Mouse (Mus musculus) ES-E14 (cell line): ENCODE measurements around the gene Gm21915. TPM values are rescaled to one million over a fixed set of nuclear protein-coding genes. Genes with fewer than 3 reads are reported as not detected.

Source experiments
- DNase-seq: peaks from one replicate; pipeline ENCODE4 v3.0.0-alpha.2; 2013; ENCODE audit warnings: low read depth, low spot score
- H3K27ac ChIP-seq: 2 replicates; pipeline ENCODE4 v1.5.1; 2012; ENCODE audit warnings: low read depth, mild to moderate bottlenecking, low read length, moderate library complexity, mixed read lengths; ENCODE audit not compliant: poor library complexity, insufficient read depth, severe bottlenecking
- H3K36me3 ChIP-seq: 2 replicates; pipeline ENCODE4 v1.6.1; 2012; ENCODE audit warnings: mild to moderate bottlenecking, low read length, moderate library complexity, mixed read lengths; ENCODE audit not compliant: control insufficient read depth, poor library complexity, insufficient read depth, severe bottlenecking
- H3K4me1 ChIP-seq, 2 experiments: fragments of 150-350 bp in 1 of 2; sonication (generic) in 1 of 2; 2 replicates each; pipeline ENCODE4 v1.6.1; 2012; ENCODE audit warnings: low read length in 2 of 2, mild to moderate bottlenecking in 1 of 2, mixed read lengths in 1 of 2; ENCODE audit not compliant: control insufficient read depth in 2 of 2, insufficient read depth in 2 of 2, poor library complexity in 1 of 2
- H3K4me3 ChIP-seq, 2 experiments: fragments of 150-350 bp in 1 of 2; sonication (generic) in 1 of 2; 2 replicates each; pipeline ENCODE4 v1.5.1; 2012; ENCODE audit warnings: low read length in 2 of 2, low read depth in 1 of 2, mild to moderate bottlenecking in 1 of 2, mixed read lengths in 1 of 2; ENCODE audit not compliant: insufficient read depth in 1 of 2, poor library complexity in 1 of 2, severe bottlenecking in 1 of 2
- H3K9ac ChIP-seq: 2 replicates; pipeline ENCODE4 v1.6.1; 2012; ENCODE audit warnings: low read depth, mild to moderate bottlenecking, low read length, mixed read lengths; ENCODE audit not compliant: poor library complexity, insufficient read depth, severe bottlenecking
- H3K9me3 ChIP-seq: fragments of 150-350 bp; sonication (generic); 2 replicates; pipeline ENCODE4 v1.6.1; 2012; ENCODE audit warnings: low read depth, mild to moderate bottlenecking, low read length; ENCODE audit not compliant: control insufficient read depth, insufficient read depth
- CHD2 ChIP-seq: IDR thresholded peaks from 2 replicates; pipeline ENCODE4 v1.6.1; 2014; ENCODE audit warnings: mild to moderate bottlenecking, low read depth, low read length, inconsistent platforms
- HCFC1 ChIP-seq: IDR thresholded peaks from 2 replicates; pipeline ENCODE4 v1.6.1; 2012; ENCODE audit warnings: low read length, inconsistent platforms, borderline replicate concordance; ENCODE audit not compliant: insufficient read depth
- MAFK ChIP-seq: IDR thresholded peaks from 2 replicates; pipeline ENCODE4 v1.6.1; 2014; ENCODE audit warnings: mild to moderate bottlenecking, low read depth, low read length, inconsistent platforms; ENCODE audit not compliant: insufficient read depth
- ZC3H11A ChIP-seq: IDR thresholded peaks from 2 replicates; pipeline ENCODE4 v1.6.1; 2012; ENCODE audit warnings: low read depth, mild to moderate bottlenecking, inconsistent platforms, low read length, borderline replicate concordance
- ZNF384 ChIP-seq: IDR thresholded peaks from 2 replicates; pipeline ENCODE4 v1.6.1; 2012; ENCODE audit warnings: low read depth, low read length, inconsistent platforms
- in situ Hi-C, 2 experiments: fragments of 600-800 bp; cut with MboI; formaldehyde crosslinking; loops; one replicate each; pipeline ENCODE4 v1.15.1; 2025; ENCODE audit warnings: low sequenced_read_pairs in 2 of 2, inconsistent platforms in 1 of 2; ENCODE audit not compliant: unreplicated experiment in 2 of 2
- total RNA-seq: library from RNA; depleted of rRNA; stranded (reverse); fragments of 300-350 nt; gene quantifications from 2 replicates; pipeline ENCODE4 v1.2.3, GENCODE M21; 2012

Gene Gm21915
- total RNA-seq, 1 experiment = 0.71 TPM

- no peaks in the 10 kb centered on the region for H3K36me3 ChIP-seq
- no peaks in the 10 kb centered on the region for H3K9me3 ChIP-seq
- H3K27ac ChIP-seq = no peak overlapping the region
- TF ChIP-seq HCFC1 = no peak
- TF ChIP-seq ZNF384 = no peak
- no peak for TF ChIP-seq MAFK
- no peak for TF ChIP-seq CHD2
- TF ChIP-seq ZC3H11A = no peak
- no peak overlapping the region for H3K4me3 ChIP-seq
- no peaks in the 10 kb centered on the region for H3K4me1 ChIP-seq
- no peak for DNase-seq
- in situ Hi-C loops = no loop called here
- no peak overlapping the region for H3K9ac ChIP-seq
Observed at GRCm38 (mm10) chr9:40704364-40705276, 34.2 kb downstream of the Gm21915 start.

GRCm38 (mm10) chr9:40708448-40709140 is 38.2 kb downstream of the Gm21915 start:
- no peak overlapping the region for H3K27ac ChIP-seq
- DNase-seq = no peak
- no peaks in the 10 kb centered on the region for H3K4me1 ChIP-seq
- no peak for TF ChIP-seq ZNF384
- no peak for TF ChIP-seq CHD2
- TF ChIP-seq ZC3H11A = no peak
- TF ChIP-seq HCFC1 = no peak
- TF ChIP-seq MAFK = no peak
- H3K9me3 ChIP-seq = no peaks in the 10 kb centered on the region
- no peak overlapping the region for H3K4me3 ChIP-seq
- in situ Hi-C loops = no loop called here
- no peak overlapping the region for H3K9ac ChIP-seq
- no peaks in the 10 kb centered on the region for H3K36me3 ChIP-seq

DNA sequence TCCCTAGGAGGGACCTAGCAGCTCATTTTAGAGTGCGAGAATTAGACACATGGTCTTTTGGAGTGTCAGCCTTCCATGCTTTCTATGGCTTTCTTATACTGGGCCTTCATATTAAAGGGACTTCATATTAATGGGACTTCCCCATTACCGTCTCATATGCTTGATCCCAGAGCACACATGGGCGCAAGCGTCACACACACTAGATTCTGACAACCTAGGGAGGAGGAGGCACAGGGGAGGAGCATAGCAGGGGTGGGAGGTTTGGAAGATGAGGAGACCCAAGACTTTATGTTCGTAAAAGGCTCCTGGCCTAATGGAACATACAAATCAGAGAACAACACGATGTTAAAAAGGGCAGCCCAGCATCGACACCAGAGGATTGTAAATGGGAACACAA is 38.7 kb downstream of the Gm21915 start:
- H3K27ac ChIP-seq = no peak overlapping the region
- no peak overlapping the region for H3K9ac ChIP-seq
- H3K36me3 ChIP-seq = no peaks in the 10 kb centered on the region
- no peak for DNase-seq
- in situ Hi-C loops = no loop called here
- no peaks in the 10 kb centered on the region for H3K9me3 ChIP-seq
- no peak overlapping the region for H3K4me3 ChIP-seq
- TF ChIP-seq HCFC1 (no peak), ZC3H11A (no peak), MAFK (no peak), CHD2 (no peak), ZNF384 (no peak)
- H3K4me1 ChIP-seq = no peaks in the 10 kb centered on the region

DNA sequence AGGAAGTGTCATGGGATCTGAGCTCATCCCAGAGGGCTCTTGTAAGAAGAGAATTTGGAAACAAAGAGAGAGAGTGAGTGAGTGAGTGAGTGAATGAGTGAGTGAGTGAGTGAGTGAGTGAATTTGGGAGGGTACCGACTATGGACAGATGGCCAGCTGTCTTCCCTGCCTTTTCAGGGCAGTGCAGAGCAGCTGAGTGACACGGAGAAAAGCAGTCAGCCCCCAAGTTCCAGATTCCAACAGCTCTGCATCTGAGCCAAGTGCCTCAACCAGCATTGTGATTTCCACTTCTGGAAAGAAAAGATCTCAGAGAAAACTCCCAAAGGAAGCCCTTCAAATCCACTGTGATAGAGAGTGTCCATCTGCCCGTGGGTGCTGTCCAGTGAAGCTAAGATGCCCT is 39.2 kb downstream of the Gm21915 start:
- in situ Hi-C loops = no loop called here
- no peak for DNase-seq
- Histone ChIP-seq H3K36me3 (no peaks in the 10 kb centered on the region), H3K27ac (no peak overlapping the region), H3K4me3 (no peak overlapping the region), H3K9me3 (no peaks in the 10 kb centered on the region), H3K4me1 (no peaks in the 10 kb centered on the region), H3K9ac (no peak overlapping the region)
- TF ChIP-seq ZC3H11A (no peak), ZNF384 (no peak), MAFK (no peak), HCFC1 (no peak), CHD2 (no peak)
